9 mouse cellular contexts compared by ENCODE assay signal in genomic region chr13:38437930-38438329, GRCm38 (mm10).
A peak's percentile ranks its signal among the peaks of the same experiment; 100 is the strongest.
DNase-seq lines count a peak whose midpoint lies in the region; ATAC-seq and TF ChIP-seq lines count a peak whose summit lies in the region.
"Had no signal": no experiment of that assay in that cellular context is flagged by ENCODE, and none has a peak within 500 bp of the region (broad histone marks: within the 10 kb centered on the region; RNA-seq: fewer than 3 reads in every experiment).

No protein-coding gene starts in this region.

- no peak overlapping the region for H3K4me2 ChIP-seq in intestine, postnatal 0 days (replicated peaks; ENCODE audit: low read depth)
- H3K4me2 ChIP-seq in intestine, embryonic 16.5 days (ENCODE audit: low read depth, low read length) = no peak overlapping the region
- H3K4me2 ChIP-seq: embryonic facial prominence, embryonic 13.5 days had no signal

- H3K9me3 ChIP-seq in intestine, postnatal 0 days (ENCODE audit: control insufficient read depth) = no peaks in the 10 kb centered on the region
- H3K9me3 ChIP-seq in intestine, embryonic 16.5 days (ENCODE audit: control insufficient read depth, low read length) = no peaks in the 10 kb centered on the region
- H3K9me3 ChIP-seq: embryonic facial prominence, embryonic 13.5 days had no signal

- ATAC-seq in intestine, postnatal 0 days = no peak
- no peak for ATAC-seq in intestine, embryonic 16.5 days
- ATAC-seq in Patski = no peak
- peak; percentile 48; the same call in 1 of the 2 replicates for ATAC-seq in megakaryocyte progenitor cell, adult 5-6 weeks (replicated peaks; ENCODE audit: poor library complexity)

- POLR2A ChIA-PET in Patski (lab: Charles Lee) = no interaction called here

- H3K4me1 ChIP-seq in intestine, postnatal 0 days (replicated peaks; ENCODE audit: control insufficient read depth, insufficient read depth, low read length) = peaks cover 4% of the 10 kb centered on the region; the same call in 1 of the 2 replicates
- no peaks in the 10 kb centered on the region for H3K4me1 ChIP-seq in intestine, embryonic 16.5 days (ENCODE audit: control insufficient read depth, insufficient read depth, low read length)

- 41% methylated on average over 5 of the region's 5 CpGs for WGBS in intestine, postnatal 0 days
- WGBS in intestine, embryonic 16.5 days = 36% methylated on average over 5 of the region's 5 CpGs

- H3K9ac ChIP-seq in intestine, postnatal 0 days (ENCODE audit: low read depth, low read length) = no peak overlapping the region
- no peak overlapping the region for H3K9ac ChIP-seq in intestine, embryonic 16.5 days (ENCODE audit: low read depth, low read length)
- H3K9ac ChIP-seq: embryonic facial prominence, embryonic 13.5 days had no signal

- in situ Hi-C loops in Patski (cut with MboI; ENCODE audit: low pct_unique_long_range_greater_than_20kb) = no loop called here

- H3K27me3 ChIP-seq in intestine, postnatal 0 days (replicated peaks; ENCODE audit: control insufficient read depth, insufficient read depth, low read length) = no peaks in the 10 kb centered on the region
- no peaks in the 10 kb centered on the region for H3K27me3 ChIP-seq in intestine, embryonic 16.5 days (replicated peaks; ENCODE audit: control insufficient read depth, insufficient read depth, low read length)
- H3K27me3 ChIP-seq in Patski = no peaks in the 10 kb centered on the region
- H3K27me3 ChIP-seq: embryonic facial prominence, embryonic 13.5 days had no signal

- peak; percentile 51 to 58 for DNase-seq in B cell, adult 2 months
- DNase-seq in Patski (ENCODE audit: low read depth, low spot score) = no peak
- peak; percentile 31 for DNase-seq in forelimb bud, embryonic 11.5 days (ENCODE audit: low read depth, low spot score)
- no peak for DNase-seq in cerebellum, adult 9-10 months
- DNase-seq in layer of hippocampus, postnatal 14 days (ENCODE audit: low spot score in 2 of 2) = no peak

- peak; percentile 75 for TF ChIP-seq CTCF in intestine, postnatal 0 days (IDR thresholded peaks at IDR 0.05; ENCODE audit: low read depth)
- TF ChIP-seq CTCF in Patski (IDR thresholded peaks at IDR 0.05) = peak; percentile 80

- no peak overlapping the region for H3K27ac ChIP-seq in intestine, postnatal 0 days (ENCODE audit: low read depth, low read length)
- H3K27ac ChIP-seq in intestine, embryonic 16.5 days (ENCODE audit: low read length) = no peak overlapping the region
- H3K27ac ChIP-seq: embryonic facial prominence, embryonic 13.5 days had no signal

- CTCF ChIA-PET in Patski (lab: Charles Lee) = interaction anchor here (1.8 kb wide), 1 partner anchor 15 kb away, joined by 3 read pairs; no protein-coding TSS in a partner anchor

- no peaks in the 10 kb centered on the region for H3K36me3 ChIP-seq in intestine, postnatal 0 days (ENCODE audit: control insufficient read depth, insufficient read depth)
- H3K36me3 ChIP-seq in intestine, embryonic 16.5 days (ENCODE audit: control insufficient read depth, insufficient read depth, low read length) = no peaks in the 10 kb centered on the region
- H3K36me3 ChIP-seq: embryonic facial prominence, embryonic 13.5 days had no signal

- H3K4me3 ChIP-seq in intestine, postnatal 0 days (ENCODE audit: low read depth, low read length) = no peak overlapping the region
- H3K4me3 ChIP-seq in intestine, embryonic 16.5 days (ENCODE audit: low read length) = no peak overlapping the region
- H3K4me3 ChIP-seq: embryonic facial prominence, embryonic 13.5 days had no signal

Comparison
In these comparisons a context has a peak if more than half of its experiments do, and no peak if none do; other contexts are left out.
1. DNase-seq: peak in B cell, adult 2 months (2 of 2) and forelimb bud, embryonic 11.5 days (single experiment); none in Patski (single experiment), cerebellum, adult 9-10 months (single experiment) and layer of hippocampus, postnatal 14 days (0 of 2).